Mouse (Mus musculus) lung, postnatal 0 days (tissue): ENCODE measurements around the gene Vsir. TPM values are rescaled to one million over a fixed set of nuclear protein-coding genes. Genes with fewer than 3 reads are reported as not detected.
A peak's percentile ranks its signal among the peaks of the same experiment; 100 is the strongest.

Source experiments
- ATAC-seq: fragments of 200-750 bp; cut with Nextera tagmentation; 2 replicates; pipeline ENCODE4 v1.8.0; 2017; ENCODE audit warnings: moderate library complexity
- DNase-seq: peaks from one replicate; pipeline ENCODE4 v3.0.0-alpha.2; 2016; ENCODE audit warnings: low spot score
- H3K27ac ChIP-seq: fragments of 300-500 bp; sonication (generic); 2 replicates; pipeline ENCODE4 v1.5.1; 2014; ENCODE audit warnings: antibody characterized with exemption, mild to moderate bottlenecking, low read length, mixed read lengths
- H3K27me3 ChIP-seq: fragments of 300-500 bp; sonication (generic); replicated peaks from 2 replicates; pipeline ENCODE4 v1.6.1; 2014; ENCODE audit warnings: low read length, mixed read lengths; ENCODE audit not compliant: insufficient read depth
- H3K36me3 ChIP-seq: fragments of 300-500 bp; sonication (generic); 2 replicates; pipeline ENCODE4 v1.6.1; 2014; ENCODE audit warnings: low read length, mixed read lengths; ENCODE audit not compliant: insufficient read depth
- H3K4me1 ChIP-seq: fragments of 300-500 bp; sonication (generic); 2 replicates; pipeline ENCODE4 v1.6.1; 2014; ENCODE audit warnings: antibody characterized with exemption, low read depth, low read length, mixed read lengths; ENCODE audit not compliant: insufficient read depth
- H3K4me2 ChIP-seq: fragments of 300-500 bp; sonication (generic); replicated peaks from 2 replicates; pipeline ENCODE4 v1.6.1; 2014; ENCODE audit warnings: low read depth, mild to moderate bottlenecking, low read length, moderate library complexity, mixed read lengths
- H3K4me3 ChIP-seq: fragments of 300-500 bp; sonication (generic); 2 replicates; pipeline ENCODE4 v1.5.1; 2014; ENCODE audit warnings: low read depth, low read length
- H3K9ac ChIP-seq: fragments of 300-500 bp; sonication (generic); replicated peaks from 2 replicates; pipeline ENCODE4 v1.6.1; 2014; ENCODE audit warnings: low read depth, mild to moderate bottlenecking
- H3K9me3 ChIP-seq: fragments of 300-500 bp; sonication (generic); 2 replicates; pipeline ENCODE4 v1.6.1; 2016; ENCODE audit warnings: low read length, mixed read lengths
- CTCF ChIP-seq: IDR thresholded peaks from 2 replicates; pipeline ENCODE4 v1.5.1; 2016; ENCODE audit warnings: antibody characterized with exemption, mild to moderate bottlenecking
- EP300 ChIP-seq: IDR thresholded peaks from 2 replicates; pipeline ENCODE4 v1.6.1; 2016; ENCODE audit warnings: antibody characterized with exemption, mild to moderate bottlenecking, control low read depth
- WGBS: fragments of 180-500 bp; shearing (Covaris S2); extraction: QIAGEN DNeasy Blood & Tissue Kit; methylation state at CpG from one replicate; pipeline ENCODE4 v1.1.7; 2014; 5-methylcytosine and 5-hydroxymethylcytosine counted together
- polyA plus RNA-seq: library from polyadenylated mRNA; unstranded; fragments of >200 nt; fragmentation: Nextera tagmentation; extraction: Ambion mirVana; gene quantifications from 2 replicates; pipeline ENCODE4 v1.2.1, GENCODE M21; 2015

The Vsir gene
- polyA plus RNA-seq, 1 experiment from 2014 or later = 19.7 TPM

DNA sequence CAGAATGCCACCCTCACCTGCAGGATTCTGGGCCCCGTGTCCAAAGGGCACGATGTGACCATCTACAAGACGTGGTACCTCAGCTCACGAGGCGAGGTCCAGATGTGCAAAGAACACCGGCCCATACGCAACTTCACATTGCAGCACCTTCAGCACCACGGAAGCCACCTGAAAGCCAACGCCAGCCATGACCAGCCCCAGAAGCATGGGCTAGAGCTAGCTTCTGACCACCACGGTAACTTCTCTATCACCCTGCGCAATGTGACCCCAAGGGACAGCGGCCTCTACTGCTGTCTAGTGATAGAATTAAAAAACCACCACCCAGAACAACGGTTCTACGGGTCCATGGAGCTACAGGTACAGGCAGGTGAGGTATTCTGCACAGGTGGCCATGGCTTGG is 11.2 kb downstream of the Vsir start:
- TF ChIP-seq CTCF (no peak), EP300 (no peak)
- Histone ChIP-seq H3K9me3 (no peaks in the 10 kb centered on the region), H3K36me3 (no peaks in the 10 kb centered on the region), H3K9ac (no peak overlapping the region), H3K4me2 (no peak overlapping the region), H3K27me3 (no peaks in the 10 kb centered on the region), H3K4me3 (no peak overlapping the region), H3K27ac (no peak overlapping the region), H3K4me1 (peaks cover 4% of the 10 kb centered on the region)
- 91% methylated on average over 14 of the region's 14 CpGs for WGBS
- no peak for ATAC-seq
- DNase-seq = no peak

DNA sequence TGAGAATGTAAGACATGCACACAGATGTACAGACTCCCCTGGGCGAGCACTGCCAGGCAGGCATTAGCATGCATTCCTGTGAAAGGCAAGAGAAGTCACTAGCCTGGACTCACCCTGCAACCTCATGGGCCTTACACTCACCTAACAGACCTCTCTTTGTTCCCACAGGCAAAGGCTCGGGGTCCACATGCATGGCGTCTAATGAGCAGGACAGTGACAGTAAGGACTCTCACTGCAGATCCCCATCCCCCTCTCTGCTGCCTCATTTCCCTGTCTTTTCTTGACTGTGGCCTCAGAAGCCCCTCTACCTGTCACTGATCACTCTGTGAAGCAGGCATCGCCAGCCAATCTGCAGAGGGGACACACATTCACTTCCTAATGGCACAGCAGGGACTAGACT is 12.1 kb downstream of the Vsir start:
- no peak for DNase-seq
- no peaks in the 10 kb centered on the region for H3K27me3 ChIP-seq
- H3K4me2 ChIP-seq = no peak overlapping the region
- WGBS = 59% methylated on average over 4 of the region's 4 CpGs
- H3K4me1 ChIP-seq = peaks cover 4% of the 10 kb centered on the region
- no peak for TF ChIP-seq EP300
- TF ChIP-seq CTCF = no peak
- no peaks in the 10 kb centered on the region for H3K9me3 ChIP-seq
- ATAC-seq = no peak
- no peak overlapping the region for H3K4me3 ChIP-seq
- no peak overlapping the region for H3K9ac ChIP-seq
- no peaks in the 10 kb centered on the region for H3K36me3 ChIP-seq
- H3K27ac ChIP-seq = no peak overlapping the region

DNA sequence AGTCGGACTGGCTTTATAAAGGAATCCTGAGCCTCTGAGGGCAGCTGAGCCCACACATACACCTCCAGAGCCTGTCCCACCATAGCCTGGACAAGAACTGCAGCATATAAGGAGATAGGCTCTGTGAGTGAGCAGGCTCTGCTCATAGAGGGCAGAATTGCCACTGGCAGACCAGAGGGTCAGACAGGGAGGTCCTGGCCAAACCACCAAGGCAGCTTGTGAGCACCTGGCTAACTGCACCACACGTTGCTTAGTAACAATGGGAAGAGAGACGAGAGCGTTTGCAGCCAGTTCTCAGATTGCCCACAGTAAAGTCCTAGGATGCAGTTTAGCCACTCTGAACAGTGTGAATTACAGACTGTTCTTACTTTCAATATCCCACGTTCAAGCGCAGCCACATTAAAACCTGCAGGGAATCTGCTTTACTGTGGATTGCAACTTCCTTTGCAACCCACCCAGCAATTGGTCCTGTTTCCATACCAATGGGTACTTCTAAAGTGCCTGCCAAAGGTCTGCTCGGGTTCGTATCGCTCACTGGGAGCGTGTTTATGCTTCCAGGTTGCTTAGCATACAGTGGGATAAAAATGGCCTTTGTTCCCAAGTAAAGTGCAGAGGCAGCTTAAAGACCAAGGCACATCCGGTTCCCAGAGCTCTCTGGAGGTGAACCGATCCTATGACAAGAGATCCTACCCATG is 15.1 kb downstream of the Vsir start:
- Histone ChIP-seq H3K4me1 (peaks cover 4% of the 10 kb centered on the region), H3K4me3 (no peak overlapping the region), H3K4me2 (no peak overlapping the region), H3K36me3 (no peaks in the 10 kb centered on the region), H3K27ac (0 out of 2 replicates have a peak overlapping the region, but pooled peaks have one; percentile 14), H3K9ac (no peak overlapping the region), H3K9me3 (no peaks in the 10 kb centered on the region), H3K27me3 (no peaks in the 10 kb centered on the region)
- no peak for DNase-seq
- WGBS = 49% methylated on average over 12 of the region's 12 CpGs
- ATAC-seq = peak; percentile 6; the same call in 1 of the 2 replicates
- TF ChIP-seq CTCF (no peak), EP300 (no peak)

DNA sequence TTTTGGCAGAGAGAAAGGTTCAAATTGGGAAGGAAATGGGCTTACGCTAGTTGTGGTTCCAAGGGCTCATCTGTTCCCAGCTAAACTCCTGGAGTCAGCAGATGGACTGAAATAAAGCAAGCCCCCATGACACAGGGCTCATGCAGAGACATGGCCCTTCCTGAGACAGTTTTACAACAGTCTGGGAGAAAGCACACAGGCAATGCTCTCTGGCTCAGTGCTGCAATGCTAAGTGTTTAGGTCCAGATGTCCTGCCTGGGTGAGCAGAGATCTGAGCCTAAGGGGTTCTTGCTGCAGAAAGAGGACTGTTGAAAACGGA is 15.6 kb downstream of the Vsir start:
- 0 out of 2 replicates have a peak overlapping the region, but pooled peaks have one; percentile 14 for H3K27ac ChIP-seq
- 43% methylated on average over 2 of the region's 2 CpGs for WGBS

DNA sequence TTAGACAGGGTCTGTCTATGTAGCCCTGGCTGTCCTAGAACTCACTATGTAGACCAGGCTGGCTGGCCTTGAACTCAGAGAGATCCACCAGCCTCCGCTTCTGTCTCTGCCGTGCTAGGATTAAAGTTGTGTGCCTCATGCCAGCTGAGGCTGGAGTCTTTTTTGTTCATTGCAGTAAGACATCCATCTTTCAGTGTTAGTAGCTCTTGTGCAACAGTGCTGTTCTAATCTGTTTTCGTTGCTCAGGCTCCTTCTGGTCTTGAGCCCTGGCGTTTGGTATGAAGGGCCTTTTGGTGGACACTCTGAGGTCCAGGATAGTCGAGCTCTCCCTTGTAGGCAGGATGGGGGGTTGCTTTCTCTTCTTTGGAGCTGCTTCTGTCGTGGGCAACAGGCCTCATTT is 16.8 kb downstream of the Vsir start:
- no peak overlapping the region; the same call in 1 of the 2 replicates for H3K27ac ChIP-seq
- H3K9ac ChIP-seq = no peak overlapping the region
- DNase-seq (peak; percentile 59), ATAC-seq (peak; percentile 10; the same call in 1 of the 2 replicates)
- H3K27me3 ChIP-seq = no peaks in the 10 kb centered on the region
- WGBS = 52% methylated on average over 6 of the region's 6 CpGs
- H3K4me1 ChIP-seq = peaks cover 4% of the 10 kb centered on the region
- TF ChIP-seq EP300 = no peak
- no peak for TF ChIP-seq CTCF
- H3K4me3 ChIP-seq = no peak overlapping the region
- 0 out of 2 replicates have a peak, but pooled peaks cover under 1% of the 10 kb centered on the region for H3K36me3 ChIP-seq
- H3K4me2 ChIP-seq = no peak overlapping the region
- H3K9me3 ChIP-seq = no peaks in the 10 kb centered on the region

More for the DNA sequence above, 15.6 kb downstream of the Vsir start:
- no peaks in the 10 kb centered on the region for H3K36me3 ChIP-seq
- TF ChIP-seq EP300 = no peak
- no peak for TF ChIP-seq CTCF
- peaks cover 4% of the 10 kb centered on the region for H3K4me1 ChIP-seq
- H3K9me3 ChIP-seq = no peaks in the 10 kb centered on the region
- H3K4me2 ChIP-seq = no peak overlapping the region
- H3K27me3 ChIP-seq = no peaks in the 10 kb centered on the region
- peak; percentile 43; the same call in 1 of the 2 replicates for ATAC-seq
- no peak overlapping the region for H3K9ac ChIP-seq
- peak; percentile 27 for DNase-seq
- H3K4me3 ChIP-seq = no peak overlapping the region

DNA sequence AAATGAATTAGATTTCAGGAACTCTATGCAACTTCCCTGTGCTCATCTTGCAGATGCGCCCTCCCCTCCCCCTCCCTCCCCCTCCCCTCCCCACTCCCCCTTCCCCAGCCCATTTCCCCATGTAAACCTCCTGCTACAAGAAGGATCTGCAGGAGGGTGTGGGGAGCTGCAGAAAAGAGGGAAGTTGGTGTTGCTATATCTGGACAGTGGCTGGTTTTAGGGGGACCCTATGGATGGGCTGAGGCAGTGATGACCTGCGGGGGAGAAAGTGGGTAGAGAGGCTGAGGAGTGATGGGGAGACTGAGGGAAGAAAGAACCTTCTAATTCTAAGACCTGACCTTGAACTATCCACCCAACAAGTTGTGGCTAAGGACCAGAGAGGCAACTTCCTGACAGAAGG is 20.5 kb downstream of the Vsir start:
- no peak for ATAC-seq
- TF ChIP-seq EP300 = no peak
- no peak for TF ChIP-seq CTCF
- Histone ChIP-seq H3K36me3 (0 out of 2 replicates have a peak, but pooled peaks cover 8% of the 10 kb centered on the region), H3K27ac (no peak overlapping the region), H3K4me2 (no peak overlapping the region), H3K4me1 (no peaks in the 10 kb centered on the region), H3K4me3 (no peak overlapping the region), H3K27me3 (no peaks in the 10 kb centered on the region), H3K9me3 (no peaks in the 10 kb centered on the region), H3K9ac (no peak overlapping the region)
- WGBS = 77% methylated on average over 2 of the region's 2 CpGs
- peak; percentile 17 for DNase-seq
